Mouse (Mus musculus) layer of hippocampus, adult 9-10 months (tissue): ENCODE measurements around the gene Hist1h4a.
"Not testable (repeated sequence)": the region's sequence is repeated elsewhere in the genome, so short reads cannot be mapped to it uniquely, and the experiment has no call there.

Experiments
- DNase-seq: peaks from one replicate; pipeline ENCODE4 v3.0.0; 2022; ENCODE audit warnings: low spot score

The Hist1h4a gene

DNA sequence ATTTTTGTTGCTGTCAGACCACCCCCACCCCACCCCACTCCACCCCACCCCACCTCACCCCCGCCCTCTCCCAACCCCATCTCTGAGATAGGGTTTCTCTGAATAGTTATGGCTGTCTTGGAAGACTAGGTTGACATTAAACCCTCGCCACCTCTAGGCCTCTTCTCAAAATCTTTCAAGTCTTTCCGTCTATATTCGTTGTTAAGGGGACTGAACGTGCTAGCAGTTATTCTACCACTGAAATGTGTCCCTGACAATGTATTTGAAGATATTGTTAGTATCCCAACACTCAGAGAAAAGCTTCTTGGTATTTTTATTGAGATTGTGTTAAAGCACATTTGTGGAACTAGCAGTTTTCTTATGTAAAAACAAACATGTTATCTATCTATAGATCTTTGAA, 20.1 kb downstream of the Hist1h4a start:
- no peak for DNase-seq

DNA sequence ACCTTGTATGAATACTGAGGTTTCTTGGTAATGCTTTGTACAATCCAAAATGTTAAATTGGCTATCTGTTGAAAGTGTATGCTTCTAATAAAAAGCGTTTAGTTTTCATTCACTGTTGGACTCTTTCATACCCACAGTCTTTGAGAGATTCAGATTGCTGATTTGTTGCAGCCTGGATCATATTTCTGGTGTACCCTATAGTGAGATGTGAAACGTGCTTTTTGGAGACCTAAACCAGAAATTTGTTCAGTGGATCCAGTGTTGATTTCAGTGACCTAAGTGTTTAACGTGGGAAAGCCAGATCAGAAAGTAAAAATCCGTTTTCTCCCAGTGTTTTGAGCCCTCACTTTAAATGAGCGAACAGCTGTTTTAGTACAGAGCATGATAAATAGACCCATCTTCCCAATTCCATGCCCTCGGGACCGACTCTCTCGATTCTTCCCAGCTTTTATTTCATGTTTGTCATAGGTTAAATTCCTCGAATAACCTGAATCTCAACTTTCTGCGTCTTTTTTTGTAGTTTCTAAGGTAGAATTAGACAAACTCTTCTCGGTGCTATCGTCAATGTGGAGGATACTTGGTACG, 20.7 kb downstream of the Hist1h4a start:
- DNase-seq = no peak

DNA sequence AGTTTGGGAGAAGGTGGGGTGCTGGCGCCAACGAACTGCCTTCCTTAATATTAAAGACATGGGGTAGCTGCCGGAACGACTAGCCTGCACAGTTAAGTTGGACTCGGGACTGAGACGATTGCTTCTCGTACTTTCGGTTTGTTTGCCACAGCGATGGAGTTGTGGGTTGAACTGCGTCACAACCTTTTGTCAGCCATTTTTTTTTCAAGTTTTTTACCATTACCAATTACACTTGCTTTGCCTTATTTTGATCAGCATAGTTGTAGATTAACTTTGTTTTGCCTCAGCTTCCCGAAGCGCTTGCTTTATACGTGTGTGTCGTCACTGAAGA, 21.1 kb downstream of the Hist1h4a start:
- no peak for DNase-seq

DNA sequence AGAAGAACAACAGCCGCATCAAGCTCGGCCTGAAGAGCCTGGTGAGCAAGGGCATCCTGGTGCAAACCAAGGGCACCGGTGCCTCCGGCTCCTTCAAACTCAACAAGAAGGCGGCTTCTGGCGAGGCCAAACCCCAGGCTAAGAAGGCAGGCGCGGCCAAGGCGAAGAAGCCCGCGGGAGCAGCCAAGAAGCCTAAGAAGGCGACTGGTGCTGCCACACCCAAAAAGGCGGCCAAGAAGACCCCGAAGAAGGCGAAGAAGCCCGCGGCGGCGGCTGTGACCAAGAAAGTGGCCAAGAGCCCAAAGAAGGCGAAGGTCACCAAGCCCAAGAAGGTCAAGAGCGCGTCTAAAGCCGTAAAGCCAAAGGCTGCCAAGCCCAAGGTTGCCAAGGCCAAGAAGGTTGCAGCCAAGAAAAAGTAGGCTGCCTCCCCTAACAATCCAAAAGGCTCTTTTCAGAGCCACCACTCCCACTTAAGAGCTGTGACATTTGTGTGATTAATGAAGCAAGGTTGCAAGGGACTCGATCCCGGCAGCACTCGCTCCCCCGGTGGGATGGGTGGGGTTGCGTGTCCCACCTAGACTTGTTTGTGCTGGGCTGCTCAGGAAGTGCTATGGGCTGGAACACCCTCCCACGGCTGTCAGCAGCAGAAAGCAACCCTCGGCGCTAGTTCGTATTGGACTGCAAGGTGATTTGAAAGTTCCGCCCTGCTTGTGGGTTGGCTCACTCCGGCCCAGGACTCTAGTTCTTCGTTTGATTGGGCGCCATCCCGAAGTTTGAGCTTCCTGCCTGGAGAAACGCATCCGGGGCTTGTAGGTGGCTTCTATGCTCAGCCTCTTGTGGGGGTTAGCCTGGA, 21.7 kb downstream of the Hist1h4a start:
- peak; percentile 89 for DNase-seq

GRCm38 (mm10) chr13:23738677-23739068, 22.4 kb downstream of the Hist1h4a start, which contains the start of gene Hist1h1c:
Gene Hist1h1c, plus strand, starts transcription at chr13:23738808.
- peak; percentile 69 for DNase-seq

DNA sequence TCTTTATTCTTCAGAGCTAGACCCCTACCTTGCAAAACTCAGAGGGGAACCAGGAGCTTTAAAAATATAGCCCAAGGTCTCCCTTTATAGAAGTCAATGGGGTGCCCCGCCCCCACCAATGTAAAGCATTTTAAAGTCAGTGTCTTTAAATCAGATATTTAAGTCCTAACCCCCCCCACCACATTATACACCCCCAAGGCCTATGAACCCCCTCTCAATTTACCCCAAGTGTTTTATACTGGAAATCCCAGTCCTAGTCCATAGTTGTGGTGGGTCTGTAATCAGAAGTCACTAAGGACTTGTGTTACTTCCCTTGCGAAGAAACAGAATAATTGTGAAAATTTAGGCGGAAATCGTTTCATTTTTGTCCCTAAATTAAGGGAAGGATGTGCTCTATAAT, 23.0 kb downstream of the Hist1h4a start:
- no peak for DNase-seq

DNA sequence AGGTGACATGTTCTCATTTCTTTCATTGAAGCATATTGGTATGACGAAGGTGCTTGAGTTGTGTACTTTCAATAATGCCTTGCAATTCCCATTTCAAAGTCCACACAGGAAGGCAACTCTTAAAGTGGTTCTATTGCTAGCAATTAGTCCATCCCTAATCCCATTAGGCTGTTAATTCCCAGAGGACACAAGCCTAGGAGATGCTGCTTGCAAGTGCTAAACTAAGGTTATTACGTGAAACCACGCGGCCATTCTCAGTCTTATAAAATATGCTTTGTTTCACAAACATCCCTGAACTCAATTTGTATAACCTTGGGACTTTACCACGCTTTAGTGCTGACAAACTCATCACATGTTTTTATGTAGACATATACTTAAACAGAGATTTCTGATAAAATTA, 23.9 kb downstream of the Hist1h4a start:
- no peak for DNase-seq

GRCm38 (mm10) chr13:23732156-23732804, 28.8 kb downstream of the Hist1h4a start:
- DNase-seq = no peak

DNA sequence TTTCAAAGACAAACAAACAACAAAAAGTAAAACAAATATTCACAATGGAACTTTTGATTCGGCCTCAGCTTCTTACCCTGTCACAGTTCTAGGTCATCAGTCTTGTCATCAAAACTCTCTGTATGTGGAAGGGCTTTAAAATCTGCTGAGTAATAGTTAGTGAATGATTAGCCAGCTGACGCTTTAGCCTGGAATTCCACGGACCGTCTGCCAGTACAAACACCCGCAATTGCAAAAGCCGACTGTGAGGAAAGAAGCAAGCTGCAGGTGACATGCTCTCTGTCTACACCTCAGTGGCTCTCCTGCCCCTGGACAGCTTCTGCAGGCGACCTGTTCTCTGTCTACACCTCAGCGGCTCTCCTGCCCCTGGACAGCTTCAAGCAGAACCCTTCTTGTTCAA, 30.6 kb downstream of the Hist1h4a start:
- no peak for DNase-seq

DNA sequence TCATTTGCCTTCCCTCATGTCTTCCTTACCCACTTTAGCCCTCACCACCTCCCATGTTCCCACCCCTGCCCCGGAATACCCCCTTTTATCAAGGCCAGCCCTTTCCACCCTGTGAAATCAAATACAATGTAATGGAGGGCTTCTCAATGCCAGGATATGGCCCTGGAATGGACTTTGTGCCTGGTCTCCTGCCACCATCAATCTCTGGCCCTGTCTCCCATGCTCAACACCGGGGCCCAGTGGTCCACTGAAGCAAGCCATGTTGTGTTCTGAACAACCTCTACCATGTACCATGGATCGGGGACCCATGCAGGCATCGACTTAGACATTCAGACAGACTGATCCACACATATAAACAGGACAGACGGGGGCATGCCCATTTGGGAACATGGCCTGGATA, 31.3 kb downstream of the Hist1h4a start:
- no peak for DNase-seq

DNA sequence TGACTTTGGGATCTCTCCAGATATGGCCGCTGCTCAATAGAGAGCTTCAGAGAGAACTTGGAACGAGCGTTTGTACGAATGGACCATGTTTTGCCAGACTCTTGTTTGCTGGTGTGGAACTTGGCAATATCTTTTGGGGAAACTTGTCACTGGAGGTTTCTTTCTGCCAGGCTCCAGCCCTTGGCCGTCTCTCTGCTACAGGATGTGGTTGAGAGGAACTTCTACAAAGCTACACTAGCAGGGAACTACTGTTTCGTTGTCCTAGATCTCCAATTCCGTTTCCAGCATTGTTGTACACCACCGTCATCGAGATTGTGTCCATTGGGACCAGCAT, 31.9 kb downstream of the Hist1h4a start:
- no peak for DNase-seq

DNA sequence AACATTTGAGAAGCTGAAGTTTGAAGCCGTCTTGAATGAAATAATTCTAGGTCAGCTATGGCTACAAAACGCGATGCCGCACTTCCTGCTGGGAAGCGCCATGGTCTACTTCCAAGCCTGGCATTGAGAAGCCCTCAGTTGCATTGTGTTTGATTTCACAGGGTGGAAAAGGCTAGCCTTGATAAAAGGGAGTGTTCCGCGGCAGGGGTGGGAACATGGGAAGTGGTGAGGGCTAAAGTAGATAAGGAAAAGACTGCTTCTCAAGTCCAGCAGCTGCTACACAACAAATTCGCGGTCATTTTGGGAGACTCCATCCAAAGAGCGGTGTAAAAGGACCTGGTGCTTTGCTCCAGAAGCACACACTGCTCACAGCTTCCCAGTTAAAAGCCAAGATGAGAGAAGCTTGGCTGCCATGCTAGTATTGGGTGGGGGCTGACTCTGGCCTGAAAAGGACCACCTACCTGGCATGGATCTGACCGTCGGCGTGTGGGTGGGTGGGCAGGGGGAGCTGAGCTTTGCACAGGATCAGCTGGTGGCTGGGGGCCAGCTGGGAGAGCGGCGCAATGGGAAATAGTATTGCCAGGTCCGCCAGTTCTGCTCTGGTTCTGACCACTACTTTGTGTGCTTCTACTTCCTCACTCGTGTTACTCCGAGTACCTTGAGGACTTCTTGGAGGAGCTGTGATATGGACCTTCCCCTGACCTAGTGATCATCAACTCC, 32.4 kb downstream of the Hist1h4a start:
- no peak for DNase-seq

DNA sequence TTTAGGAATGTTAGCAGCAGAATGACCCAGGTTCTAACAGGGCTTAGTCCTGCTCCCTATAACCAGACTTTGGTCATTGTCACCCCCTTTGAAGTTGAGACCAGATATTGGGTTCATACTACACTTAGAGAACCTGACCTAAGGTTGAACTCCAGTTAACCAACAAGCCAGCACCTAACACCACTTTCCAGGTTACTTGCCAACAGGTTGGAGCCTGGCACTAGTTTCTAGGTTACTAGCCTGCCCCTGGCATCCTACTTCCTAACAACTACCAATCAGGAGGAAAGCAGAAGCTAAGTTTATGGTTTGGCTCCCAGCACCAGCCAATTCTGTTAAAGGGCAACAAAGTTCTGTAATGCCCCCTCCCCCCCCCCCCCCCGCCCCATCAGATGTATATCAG, 35.8 kb downstream of the Hist1h4a start:
- DNase-seq = no peak

DNA sequence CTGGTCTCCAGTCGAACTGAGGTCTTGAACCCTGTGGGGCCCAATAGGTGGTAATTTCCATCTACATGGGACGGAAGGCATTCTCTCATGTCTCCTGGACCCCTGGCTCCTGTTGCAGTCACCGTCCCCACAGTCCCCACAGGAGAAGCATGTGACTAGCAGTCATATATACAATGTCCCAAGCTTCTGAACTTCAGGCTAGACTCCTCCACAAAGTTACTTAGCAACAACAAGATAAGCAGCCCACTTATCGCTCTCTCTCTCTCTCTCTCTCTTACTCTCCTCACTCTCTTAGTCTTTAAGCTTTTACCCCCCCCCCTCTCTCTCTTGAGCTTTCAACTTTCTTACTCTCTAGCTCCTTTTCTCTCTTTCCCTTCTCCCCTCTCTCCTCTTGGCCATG, 36.8 kb downstream of the Hist1h4a start:
- DNase-seq = no peak

GRCm38 (mm10) chr13:23717593-23718245, 43.3 kb downstream of the Hist1h4a start:
- not testable (repeated sequence) for DNase-seq

DNA sequence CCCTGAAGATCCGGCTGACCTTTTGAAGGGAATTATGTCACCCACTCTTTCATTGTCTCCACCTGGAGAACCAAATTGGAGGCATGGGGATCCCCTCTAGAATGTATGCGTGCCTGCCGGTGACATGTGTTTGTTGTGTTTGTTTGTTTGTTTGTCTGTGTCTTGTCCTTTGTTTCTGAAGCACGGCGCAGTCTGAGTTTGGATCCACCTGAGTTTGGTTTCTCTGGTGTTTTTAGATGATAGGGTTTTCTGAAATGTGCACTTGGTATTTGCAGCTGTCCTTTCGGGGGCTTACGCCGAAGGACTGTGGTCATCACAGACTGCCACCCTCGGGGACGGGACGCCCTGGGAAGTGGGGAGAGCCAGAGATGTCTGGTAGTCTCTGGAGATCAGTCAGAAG, 43.9 kb downstream of the Hist1h4a start:
- DNase-seq = no peak

GRCm38 (mm10) chr13:23716261-23717042, 44.6 kb downstream of the Hist1h4a start:
- DNase-seq = no peak
